Mouse (Mus musculus) neural tube, embryonic 13.5 days (tissue): ENCODE data around the gene Fkbp11. TPM values are rescaled to one million over a fixed set of nuclear protein-coding genes. Genes with fewer than 3 reads are reported as not detected.

Source experiments
- ATAC-seq: fragments of 200-750 bp; cut with Nextera tagmentation; 2 replicates; pipeline ENCODE4 v1.8.0; 2017; ENCODE audit warnings: low read depth, mild to moderate bottlenecking, moderate TSS enrichment, moderate library complexity
- H3K27ac ChIP-seq: fragments of 300-500 bp; sonication (generic); replicated peaks from 2 replicates; pipeline ENCODE4 v1.5.1; 2015; ENCODE audit warnings: moderate library complexity, mild to moderate bottlenecking, inconsistent platforms
- H3K27me3 ChIP-seq: fragments of 300-500 bp; sonication (generic); 2 replicates; pipeline ENCODE4 v1.6.1; 2015; ENCODE audit warnings: mild to moderate bottlenecking, inconsistent platforms
- H3K36me3 ChIP-seq: fragments of 300-500 bp; sonication (generic); 2 replicates; pipeline ENCODE4 v1.6.1; 2015; ENCODE audit warnings: mild to moderate bottlenecking, inconsistent platforms
- H3K4me1 ChIP-seq: fragments of 300-500 bp; sonication (generic); replicated peaks from 2 replicates; pipeline ENCODE4 v1.6.1; 2015; ENCODE audit warnings: inconsistent platforms
- H3K4me2 ChIP-seq: fragments of 300-500 bp; sonication (generic); 2 replicates; pipeline ENCODE4 v1.6.1; 2015; ENCODE audit warnings: inconsistent platforms, mild to moderate bottlenecking, moderate library complexity
- H3K4me3 ChIP-seq: fragments of 300-500 bp; sonication (generic); 2 replicates; pipeline ENCODE4 v1.5.1; 2015; ENCODE audit warnings: mild to moderate bottlenecking, inconsistent platforms
- H3K9ac ChIP-seq: fragments of 300-500 bp; sonication (generic); 2 replicates; pipeline ENCODE4 v1.6.1; 2015; ENCODE audit warnings: moderate library complexity, mild to moderate bottlenecking, inconsistent platforms
- H3K9me3 ChIP-seq: fragments of 300-500 bp; sonication (generic); 2 replicates; pipeline ENCODE4 v1.6.1; 2016; ENCODE audit warnings: inconsistent platforms
- WGBS: fragments of 180-500 bp; shearing (Covaris S2); methylation state at CpG from one replicate; pipeline ENCODE4 v1.1.7; 2015; 5-methylcytosine and 5-hydroxymethylcytosine counted together
- polyA plus RNA-seq: library from polyadenylated mRNA; unstranded; fragments of >200 nt; fragmentation: Nextera tagmentation; extraction: Ambion mirVana; gene quantifications from 2 replicates; pipeline ENCODE4 v1.2.1, GENCODE M21; 2015

Gene Fkbp11
- polyA plus RNA-seq, 1 experiment from 2014 or later, result 8.1 TPM

DNA sequence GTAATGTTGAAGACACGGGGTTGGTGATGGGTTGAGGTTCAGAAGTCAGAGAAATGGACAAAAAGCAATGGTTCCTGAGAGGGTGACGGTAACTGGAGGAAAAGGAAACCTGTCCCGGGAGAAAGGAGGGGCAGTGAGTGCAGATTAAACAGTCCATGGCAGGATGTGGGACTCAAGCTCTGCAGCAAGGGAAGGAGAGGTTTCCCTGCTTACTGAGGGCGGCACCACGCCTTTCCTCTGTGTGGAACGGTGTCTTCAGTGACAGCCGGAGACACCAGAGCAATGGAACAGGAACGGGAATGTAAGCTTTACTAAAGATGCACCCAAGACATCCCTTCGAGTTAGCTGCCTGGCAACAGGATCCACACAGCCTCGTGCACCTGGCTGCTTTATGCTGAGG, 8.5 kb upstream of the Fkbp11 start:
- Histone ChIP-seq H3K9me3 (no peaks in the 10 kb centered on the region), H3K36me3 (peaks cover 65% of the 10 kb centered on the region), H3K4me2 (no peak overlapping the region), H3K9ac (no peak overlapping the region), H3K4me3 (no peak overlapping the region), H3K27ac (no peak overlapping the region), H3K27me3 (no peaks in the 10 kb centered on the region), H3K4me1 (no peaks in the 10 kb centered on the region)
- ATAC-seq, result no peak
- WGBS, result 91% methylated on average over 10 of the region's 10 CpGs

DNA sequence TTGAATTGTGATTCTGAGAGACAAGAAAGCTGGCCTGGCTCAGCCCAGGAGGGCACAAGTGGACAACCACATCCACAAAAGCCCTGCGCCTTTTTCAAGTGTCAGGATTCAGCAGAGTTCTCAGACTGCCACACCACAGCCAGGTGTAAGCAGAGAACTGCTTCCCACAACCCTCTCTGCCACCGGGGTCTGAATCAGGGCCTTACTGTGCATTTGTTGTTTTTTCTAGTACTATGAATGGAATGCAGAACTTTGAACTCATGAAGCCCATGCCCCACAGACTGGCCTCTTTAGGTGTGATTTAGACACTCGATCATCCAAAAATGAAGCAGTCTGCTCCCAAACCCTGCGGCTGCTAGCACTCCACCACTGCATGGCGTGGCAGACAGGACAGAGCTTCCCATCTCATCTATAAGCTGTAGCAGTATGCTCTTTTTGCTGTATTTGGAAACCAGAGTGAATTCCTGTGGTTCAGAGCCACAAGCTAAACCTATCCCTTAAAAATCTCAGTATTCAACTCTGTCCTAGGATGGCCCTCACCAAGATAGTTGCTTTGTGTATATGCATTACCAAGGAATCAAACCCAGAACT, 6.1 kb upstream of the Fkbp11 start:
- no peak overlapping the region for H3K27ac ChIP-seq
- H3K4me2 ChIP-seq, result no peak overlapping the region
- WGBS, result 86% methylated on average over 5 of the region's 5 CpGs
- H3K4me1 ChIP-seq, result no peaks in the 10 kb centered on the region
- peaks cover 40% of the 10 kb centered on the region for H3K36me3 ChIP-seq
- no peak for ATAC-seq
- peaks cover 2% of the 10 kb centered on the region; the same call in 1 of the 2 replicates for H3K27me3 ChIP-seq
- no peak overlapping the region for H3K4me3 ChIP-seq
- no peak overlapping the region for H3K9ac ChIP-seq
- H3K9me3 ChIP-seq, result no peaks in the 10 kb centered on the region

- WGBS, result 81% methylated on average over 6 of the region's 6 CpGs
- H3K36me3 ChIP-seq, result peaks cover 34% of the 10 kb centered on the region
- peaks cover 5% of the 10 kb centered on the region for H3K4me1 ChIP-seq
- H3K27ac ChIP-seq, result no peak overlapping the region
- no peak for ATAC-seq
- no peak overlapping the region for H3K9ac ChIP-seq
- no peak overlapping the region for H3K4me2 ChIP-seq
- H3K4me3 ChIP-seq, result no peak overlapping the region
- peaks cover 9% of the 10 kb centered on the region; the same call in 1 of the 2 replicates for H3K27me3 ChIP-seq
- H3K9me3 ChIP-seq, result no peaks in the 10 kb centered on the region
These were observed 5.4 kb upstream of the Fkbp11 start for GRCm38 (mm10) chr15:98733370-98733769.

DNA sequence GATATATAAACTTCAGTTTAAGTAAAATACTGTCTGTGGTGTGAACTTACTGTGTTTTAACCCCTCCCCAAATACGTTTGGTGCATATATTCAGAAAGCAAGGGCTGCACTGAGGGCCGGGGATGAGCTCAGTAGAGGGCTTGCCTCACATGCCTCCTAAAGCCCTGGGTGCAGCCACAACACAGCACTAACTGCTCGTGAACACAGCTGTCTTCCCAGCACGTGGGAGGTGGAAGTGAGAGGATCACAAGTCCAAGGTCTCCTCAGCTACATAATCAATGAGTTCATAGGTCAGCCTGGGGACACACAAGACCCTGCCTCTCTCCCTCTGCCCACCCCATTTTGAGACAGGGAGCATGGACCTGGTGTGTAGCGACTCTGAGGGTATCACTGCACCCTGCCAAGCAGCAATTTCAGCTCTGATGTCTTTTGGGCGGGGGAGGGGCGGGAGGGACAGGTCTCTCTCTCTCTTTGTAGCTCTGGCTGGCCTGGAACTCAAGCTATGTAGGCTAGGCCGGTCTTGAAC, 4.1 kb upstream of the Fkbp11 start:
- peaks cover 22% of the 10 kb centered on the region for H3K36me3 ChIP-seq
- H3K9me3 ChIP-seq, result no peaks in the 10 kb centered on the region
- peaks cover 15% of the 10 kb centered on the region; the same call in 1 of the 2 replicates for H3K27me3 ChIP-seq
- H3K4me3 ChIP-seq, result no peak overlapping the region
- no peak overlapping the region for H3K27ac ChIP-seq
- no peak overlapping the region for H3K4me2 ChIP-seq
- H3K4me1 ChIP-seq, result peaks cover 18% of the 10 kb centered on the region
- H3K9ac ChIP-seq, result no peak overlapping the region
- ATAC-seq, result no peak
- 66% methylated on average over 8 of the region's 8 CpGs for WGBS

GRCm38 (mm10) chr15:98730790-98731189, 2.8 kb upstream of the Fkbp11 start:
- WGBS, result 84% methylated on average over 6 of the region's 6 CpGs
- no peak for ATAC-seq
- H3K27me3 ChIP-seq, result peaks cover 27% of the 10 kb centered on the region
- no peaks in the 10 kb centered on the region for H3K9me3 ChIP-seq
- no peak overlapping the region for H3K4me3 ChIP-seq
- H3K36me3 ChIP-seq, result peaks cover 10% of the 10 kb centered on the region
- no peak overlapping the region for H3K9ac ChIP-seq
- H3K4me1 ChIP-seq, result peaks cover 23% of the 10 kb centered on the region
- H3K4me2 ChIP-seq, result no peak overlapping the region
- H3K27ac ChIP-seq, result no peak overlapping the region

GRCm38 (mm10) chr15:98729791-98730545, 2.0 kb upstream of the Fkbp11 start:
- WGBS, result 66% methylated on average over 7 of the region's 7 CpGs

DNA sequence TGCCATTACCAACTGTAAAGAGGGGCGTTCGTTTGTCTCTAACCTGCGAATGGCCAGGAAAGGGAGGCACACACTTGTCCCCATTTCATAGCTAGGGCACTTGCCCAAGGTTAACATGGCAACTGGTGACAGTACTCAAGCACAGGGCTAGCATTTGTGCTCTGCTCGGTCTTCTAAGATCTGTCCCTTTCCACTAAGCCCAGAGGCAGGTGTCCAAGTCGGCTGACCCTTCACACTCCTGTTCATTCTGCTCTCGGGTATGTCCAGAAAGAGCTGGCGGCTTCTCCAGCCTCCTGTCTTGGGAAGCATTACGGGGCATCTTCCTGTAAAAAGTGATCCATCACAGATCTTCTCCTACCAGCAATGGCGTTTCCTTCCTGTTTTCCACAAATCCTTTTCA, 368 bp upstream of the Fkbp11 start:
- Histone ChIP-seq H3K4me2 (peak overlapping the region; percentile 71), H3K27ac (no peak overlapping the region), H3K36me3 (no peaks in the 10 kb centered on the region), H3K9me3 (no peaks in the 10 kb centered on the region), H3K4me3 (peak overlapping the region; percentile 40; the same call in 1 of the 2 replicates), H3K4me1 (peaks cover 30% of the 10 kb centered on the region), H3K27me3 (peaks cover 29% of the 10 kb centered on the region), H3K9ac (no peak overlapping the region)
- 41% methylated on average over 9 of the region's 9 CpGs for WGBS
- 0 out of 2 replicates have a peak, but pooled peaks have one; percentile 4 for ATAC-seq

More at GRCm38 (mm10) chr15:98729791-98730545, 2.0 kb upstream of the Fkbp11 start:
- H3K4me2 ChIP-seq, result no peak overlapping the region
- peaks cover 5% of the 10 kb centered on the region; the same call in 1 of the 2 replicates for H3K36me3 ChIP-seq
- peaks cover 28% of the 10 kb centered on the region for H3K27me3 ChIP-seq
- ATAC-seq, result no peak
- H3K4me3 ChIP-seq, result no peak overlapping the region
- no peak overlapping the region for H3K27ac ChIP-seq
- no peaks in the 10 kb centered on the region for H3K9me3 ChIP-seq
- no peak overlapping the region for H3K9ac ChIP-seq
- peaks cover 23% of the 10 kb centered on the region for H3K4me1 ChIP-seq

- peaks cover 29% of the 10 kb centered on the region for H3K27me3 ChIP-seq
- 46% methylated on average over 7 of the region's 7 CpGs for WGBS
- peaks cover 30% of the 10 kb centered on the region for H3K4me1 ChIP-seq
- peak overlapping the region; percentile 40 for H3K4me3 ChIP-seq
- peak overlapping the region; percentile 63 for H3K9ac ChIP-seq
- no peak for ATAC-seq
- peak overlapping the region; percentile 71 for H3K4me2 ChIP-seq
- H3K36me3 ChIP-seq, result no peaks in the 10 kb centered on the region
- H3K9me3 ChIP-seq, result no peaks in the 10 kb centered on the region
- H3K27ac ChIP-seq, result no peak overlapping the region
These were observed 1.3 kb downstream of the Fkbp11 start for GRCm38 (mm10) chr15:98726746-98727145.

DNA sequence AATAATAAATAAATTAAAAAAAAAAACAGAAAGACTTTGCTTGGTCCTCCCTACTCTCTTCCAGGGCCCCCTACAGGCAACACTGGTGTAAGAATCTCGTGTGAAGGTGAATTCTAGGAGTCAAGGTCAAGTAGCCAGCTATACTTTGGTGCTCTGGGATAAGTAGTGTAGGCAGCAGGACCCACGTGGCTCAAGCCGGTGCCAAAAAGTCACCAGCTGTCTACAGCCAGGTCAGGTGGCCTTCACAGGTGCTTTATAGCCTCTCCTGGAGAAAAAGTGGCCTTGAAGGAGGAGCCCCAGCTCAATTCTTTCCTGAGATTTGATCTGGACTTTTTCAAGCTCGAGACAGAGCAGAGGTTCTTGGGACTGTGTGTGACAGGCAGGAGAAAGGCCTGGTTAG, 1.9 kb downstream of the Fkbp11 start:
- H3K36me3 ChIP-seq, result no peaks in the 10 kb centered on the region
- no peak overlapping the region for H3K9ac ChIP-seq
- H3K4me2 ChIP-seq, result no peak overlapping the region
- no peak for ATAC-seq
- no peak overlapping the region for H3K4me3 ChIP-seq
- no peak overlapping the region for H3K27ac ChIP-seq
- H3K4me1 ChIP-seq, result peaks cover 30% of the 10 kb centered on the region
- no peaks in the 10 kb centered on the region for H3K9me3 ChIP-seq
- WGBS, result 86% methylated on average over 4 of the region's 4 CpGs
- H3K27me3 ChIP-seq, result peaks cover 29% of the 10 kb centered on the region

DNA sequence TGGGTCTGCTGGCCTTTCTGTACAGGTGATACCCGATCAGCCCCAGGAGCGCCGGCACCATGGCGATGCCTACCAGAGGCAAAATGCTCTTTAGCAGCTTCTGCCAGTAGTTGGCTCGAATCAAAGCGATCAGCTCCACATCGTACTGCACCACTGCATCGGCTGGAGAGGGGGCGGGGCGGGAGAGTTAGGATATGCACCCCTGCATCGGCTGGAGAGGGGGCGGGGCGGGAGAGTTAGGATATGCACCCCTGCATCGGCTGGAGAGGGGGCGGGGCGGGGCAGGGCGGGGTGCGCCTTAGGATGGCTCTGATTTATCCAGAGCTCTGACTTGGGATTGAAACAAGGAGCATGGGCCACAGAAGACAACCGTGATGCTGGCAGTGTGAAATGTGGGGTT, 3.6 kb downstream of the Fkbp11 start:
- Histone ChIP-seq H3K4me1 (peaks cover 30% of the 10 kb centered on the region), H3K36me3 (no peaks in the 10 kb centered on the region), H3K27ac (no peak overlapping the region), H3K9me3 (no peaks in the 10 kb centered on the region), H3K4me3 (no peak overlapping the region), H3K9ac (no peak overlapping the region), H3K4me2 (peak overlapping the region; percentile 21), H3K27me3 (peaks cover 29% of the 10 kb centered on the region)
- WGBS, result 38% methylated on average over 19 of the region's 19 CpGs
- no peak for ATAC-seq

- WGBS, result 74% methylated on average over 14 of the region's 14 CpGs
- H3K9ac ChIP-seq, result no peak overlapping the region
- H3K36me3 ChIP-seq, result no peaks in the 10 kb centered on the region
- H3K27ac ChIP-seq, result no peak overlapping the region
- H3K9me3 ChIP-seq, result no peaks in the 10 kb centered on the region
- no peak for ATAC-seq
- H3K4me3 ChIP-seq, result no peak overlapping the region
- H3K27me3 ChIP-seq, result peaks cover 15% of the 10 kb centered on the region
- no peak overlapping the region for H3K4me2 ChIP-seq
- H3K4me1 ChIP-seq, result peaks cover 20% of the 10 kb centered on the region
These were observed 5.1 kb downstream of the Fkbp11 start for GRCm38 (mm10) chr15:98722854-98723253.

- H3K4me1 ChIP-seq, result peaks cover 13% of the 10 kb centered on the region
- H3K27me3 ChIP-seq, result peaks cover 14% of the 10 kb centered on the region
- H3K9ac ChIP-seq, result no peak overlapping the region
- no peak overlapping the region for H3K4me3 ChIP-seq
- 79% methylated on average over 8 of the region's 8 CpGs for WGBS
- H3K9me3 ChIP-seq, result no peaks in the 10 kb centered on the region
- no peak overlapping the region for H3K4me2 ChIP-seq
- H3K36me3 ChIP-seq, result no peaks in the 10 kb centered on the region
- ATAC-seq, result no peak
- H3K27ac ChIP-seq, result no peak overlapping the region
These were observed 5.8 kb downstream of the Fkbp11 start for GRCm38 (mm10) chr15:98722191-98722590.
